Comparison of ENCODE assay signal across 8 mouse cellular contexts in genomic region chr4:135874564-135875535, GRCm38 (mm10). TPM values are rescaled to one million over a fixed set of nuclear protein-coding genes. Genes with fewer than 3 reads are reported as not detected.
DNase-seq lines count a peak whose midpoint lies in the region; ATAC-seq and TF ChIP-seq lines count a peak whose summit lies in the region.

No protein-coding gene starts in this region.

- no peaks in the 10 kb centered on the region for H3K27me3 ChIP-seq in kidney, postnatal 0 days (ENCODE audit: insufficient read depth, low read length)
- H3K27me3 ChIP-seq in embryonic facial prominence, embryonic 14.5 days (replicated peaks; ENCODE audit: control insufficient read depth, insufficient read depth, low read length) = no peaks in the 10 kb centered on the region
- no peaks in the 10 kb centered on the region for H3K27me3 ChIP-seq in intestine, embryonic 15.5 days (replicated peaks)

- WGBS in kidney, postnatal 0 days = 79% methylated on average over 10 of the region's 10 CpGs
- 79% methylated on average over 10 of the region's 10 CpGs for WGBS in embryonic facial prominence, embryonic 14.5 days
- 78% methylated on average over 10 of the region's 10 CpGs for WGBS in intestine, embryonic 15.5 days

- peak overlapping the region; percentile 99 for H3K27ac ChIP-seq in kidney, postnatal 0 days
- H3K27ac ChIP-seq in embryonic facial prominence, embryonic 14.5 days (replicated peaks; ENCODE audit: low read depth, low read length) = peak overlapping the region; percentile 100
- peak overlapping the region; percentile 99 for H3K27ac ChIP-seq in intestine, embryonic 15.5 days

- H3K4me1 ChIP-seq in kidney, postnatal 0 days (replicated peaks; ENCODE audit: insufficient read depth, low read length) = peaks cover 37% of the 10 kb centered on the region
- H3K4me1 ChIP-seq in embryonic facial prominence, embryonic 14.5 days (ENCODE audit: control insufficient read depth, insufficient read depth, low read length) = peaks cover 40% of the 10 kb centered on the region
- H3K4me1 ChIP-seq in intestine, embryonic 15.5 days (replicated peaks) = peaks cover 29% of the 10 kb centered on the region

- peak overlapping the region; percentile 63 for H3K4me2 ChIP-seq in kidney, postnatal 0 days (ENCODE audit: low read length)
- H3K4me2 ChIP-seq in embryonic facial prominence, embryonic 14.5 days (ENCODE audit: low read depth, low read length) = peak overlapping the region; percentile 84; the same call in 1 of the 2 replicates
- peak overlapping the region; percentile 79 for H3K4me2 ChIP-seq in intestine, embryonic 15.5 days (replicated peaks)

- no peaks in the 10 kb centered on the region for H3K9me3 ChIP-seq in kidney, postnatal 0 days (replicated peaks; ENCODE audit: low read length)
- no peaks in the 10 kb centered on the region for H3K9me3 ChIP-seq in embryonic facial prominence, embryonic 14.5 days (ENCODE audit: control insufficient read depth, low read length)
- no peaks in the 10 kb centered on the region for H3K9me3 ChIP-seq in intestine, embryonic 15.5 days

- ATAC-seq in kidney, postnatal 0 days (replicated peaks; ENCODE audit: low FRiP score, low read depth) = no peak
- no peak for ATAC-seq in embryonic facial prominence, embryonic 14.5 days (ENCODE audit: low read depth)
- ATAC-seq in intestine, embryonic 15.5 days = no peak

- H3K4me3 ChIP-seq in kidney, postnatal 0 days (replicated peaks; ENCODE audit: low read depth, low read length) = no peak overlapping the region
- H3K4me3 ChIP-seq in embryonic facial prominence, embryonic 14.5 days (ENCODE audit: low read depth, low read length) = no peak overlapping the region
- H3K4me3 ChIP-seq in intestine, embryonic 15.5 days (replicated peaks) = no peak overlapping the region

- peak overlapping the region; percentile 95; the same call in 1 of the 2 replicates for H3K9ac ChIP-seq in kidney, postnatal 0 days (ENCODE audit: low read depth, low read length)
- no peak overlapping the region for H3K9ac ChIP-seq in embryonic facial prominence, embryonic 14.5 days (ENCODE audit: low read depth, low read length)
- H3K9ac ChIP-seq in intestine, embryonic 15.5 days = no peak overlapping the region

- peaks cover 6% of the 10 kb centered on the region; the same call in 1 of the 2 replicates for H3K36me3 ChIP-seq in kidney, postnatal 0 days (ENCODE audit: insufficient read depth, low read length)
- peaks cover 23% of the 10 kb centered on the region for H3K36me3 ChIP-seq in embryonic facial prominence, embryonic 14.5 days (ENCODE audit: control insufficient read depth, insufficient read depth, low read length)
- no peaks in the 10 kb centered on the region; the same call in 1 of the 2 replicates for H3K36me3 ChIP-seq in intestine, embryonic 15.5 days

- no peak for DNase-seq in kidney, postnatal 0 days (ENCODE audit: low spot score)
- DNase-seq in kidney, postnatal 4 days = no peak
- DNase-seq in embryonic facial prominence, embryonic 14.5 days (ENCODE audit: low spot score) = no peak
- peak; percentile 23 for DNase-seq in neural tube, embryonic 10.5 days (ENCODE audit: extremely low spot score, low spot score)
- DNase-seq in frontal cortex, postnatal 25 days (ENCODE audit: low spot score in 2 of 2) = no peak
- no peak for DNase-seq in thymus, postnatal 14 days
- no peak for DNase-seq in yolk sac, embryonic 10.5 days (ENCODE audit: low spot score)

- 0 out of 2 replicates have a peak, but pooled peaks have one; percentile 5 for TF ChIP-seq CTCF in kidney, postnatal 0 days (IDR thresholded peaks at IDR 0.05; ENCODE audit: low read depth)

RNA-seq across cellular contexts. Expression of gene Pnrc2, which starts 1.2 kb away (rescaled TPM):
- 190 and 194 TPM in 2 replicates for polyA plus RNA-seq in kidney, postnatal 0 days (2015; fragmentation: Nextera tagmentation; extraction: Ambion mirVana)
- 158 and 162 TPM in 2 replicates for polyA plus RNA-seq in embryonic facial prominence, embryonic 14.5 days (2014; fragmentation: Nextera tagmentation; extraction: Ambion mirVana)
- polyA plus RNA-seq in intestine, embryonic 15.5 days (2015; fragmentation: Nextera tagmentation; extraction: Ambion mirVana) = 164 and 177 TPM in 2 replicates

RNA-seq across cellular contexts. Expression of gene Srsf10, which starts 19.3 kb away (rescaled TPM):
- 192 and 194 TPM in 2 replicates for polyA plus RNA-seq in kidney, postnatal 0 days (2015; fragmentation: Nextera tagmentation; extraction: Ambion mirVana)
- polyA plus RNA-seq in embryonic facial prominence, embryonic 14.5 days (2014; fragmentation: Nextera tagmentation; extraction: Ambion mirVana) = 212 and 235 TPM in 2 replicates
- 177 and 214 TPM in 2 replicates for polyA plus RNA-seq in intestine, embryonic 15.5 days (2015; fragmentation: Nextera tagmentation; extraction: Ambion mirVana)

RNA-seq across cellular contexts. Expression of gene Cnr2, which starts 20.3 kb away (rescaled TPM):
- polyA plus RNA-seq in kidney, postnatal 0 days (2015; fragmentation: Nextera tagmentation; extraction: Ambion mirVana) = 0.68 and 0.70 TPM in 2 replicates
- polyA plus RNA-seq in embryonic facial prominence, embryonic 14.5 days (2014; fragmentation: Nextera tagmentation; extraction: Ambion mirVana) = 0.69 and 1.1 TPM in 2 replicates
- 0.28 and 0.42 TPM in 2 replicates for polyA plus RNA-seq in intestine, embryonic 15.5 days (2015; fragmentation: Nextera tagmentation; extraction: Ambion mirVana)

RNA-seq across cellular contexts. Expression of gene Fuca1, which starts 45.7 kb away (rescaled TPM):
- 98.7 and 99.4 TPM in 2 replicates for polyA plus RNA-seq in kidney, postnatal 0 days (2015; fragmentation: Nextera tagmentation; extraction: Ambion mirVana)
- 70.2 and 79.5 TPM in 2 replicates for polyA plus RNA-seq in embryonic facial prominence, embryonic 14.5 days (2014; fragmentation: Nextera tagmentation; extraction: Ambion mirVana)
- polyA plus RNA-seq in intestine, embryonic 15.5 days (2015; fragmentation: Nextera tagmentation; extraction: Ambion mirVana) = 134 and 154 TPM in 2 replicates
